Mouse (Mus musculus) T-helper 1 cell (primary cell): Measurements from ENCODE around the gene Olfr1124.
"Not testable (repeated sequence)": the region's sequence is repeated elsewhere in the genome, so short reads cannot be mapped to it uniquely, and the experiment has no call there.

ENCODE experiments used
- in situ Hi-C: fragments of 300-600 bp; cut with MboI, MseI; formaldehyde crosslinking; loops from one replicate; pipeline ENCODE4 v1.15.1; 2025; ENCODE audit warnings: high pct_unique_total_duplicates

The Olfr1124 gene

DNA sequence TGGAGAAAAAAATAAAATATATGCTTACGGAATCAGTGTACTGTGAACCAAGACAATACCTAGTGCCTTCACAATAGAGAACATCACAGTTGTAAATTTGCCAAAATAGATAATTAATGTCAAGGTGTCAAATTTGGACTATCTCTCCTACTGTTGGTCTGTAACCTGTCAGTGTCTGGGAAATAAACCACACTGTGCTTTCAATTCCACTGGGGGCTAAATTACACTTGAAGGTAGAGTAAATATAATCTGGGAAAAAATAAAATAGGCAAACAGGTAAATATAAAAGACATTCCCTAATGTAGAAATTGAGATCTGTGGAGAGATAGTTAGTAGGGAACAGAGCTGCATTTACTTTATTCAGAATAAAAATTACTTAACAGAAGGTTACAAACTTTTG lies at the start of gene Olfr1124:
Gene Olfr1124, plus strand, starts transcription at position 301 of the 400 bp plus-strand sequence.
- in situ Hi-C loops: no loop called here

DNA sequence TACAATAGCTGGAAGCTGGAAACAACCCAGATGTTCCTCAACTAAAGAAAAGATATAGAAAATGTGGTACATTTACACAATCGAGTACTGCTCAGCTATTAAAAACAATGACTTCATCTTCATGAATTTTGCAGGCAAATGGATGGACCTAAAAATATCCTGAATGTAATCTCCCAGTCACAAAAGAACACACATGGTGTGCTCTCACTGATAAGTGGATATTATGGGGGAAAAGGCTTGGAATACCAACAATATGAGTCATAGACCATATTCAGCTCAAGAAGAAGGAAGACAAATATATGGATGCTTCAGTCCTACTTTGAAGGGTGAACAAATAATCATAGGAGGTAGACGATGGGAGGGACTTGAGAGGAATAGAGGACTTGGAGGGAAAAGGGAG lies 46.1 kb upstream of the Olfr1124 start:
- in situ Hi-C loops: no loop called here

DNA sequence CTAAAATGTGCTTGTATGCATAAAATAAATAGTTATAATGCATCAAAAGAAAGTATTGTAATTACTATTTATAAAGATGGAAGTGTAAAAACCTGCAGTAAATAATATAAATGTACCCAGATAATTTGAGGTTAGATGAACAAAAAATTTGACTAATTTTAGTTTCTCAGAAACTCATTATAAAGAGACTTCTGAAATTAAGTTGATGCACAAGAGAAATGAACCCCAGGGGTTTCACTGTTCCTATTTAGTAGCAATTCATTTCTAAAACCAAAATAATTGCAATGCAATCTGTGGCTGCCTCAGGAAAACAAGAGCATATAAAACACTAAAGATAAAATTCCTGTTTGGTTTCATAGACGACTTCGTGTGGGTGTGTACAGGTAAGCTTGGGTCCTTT lies 44.5 kb upstream of the Olfr1124 start, which contains the start of gene Olfr1122:
Gene Olfr1122, plus strand, starts transcription at position 301 of the 400 bp plus-strand sequence.
- in situ Hi-C loops: no loop called here

DNA sequence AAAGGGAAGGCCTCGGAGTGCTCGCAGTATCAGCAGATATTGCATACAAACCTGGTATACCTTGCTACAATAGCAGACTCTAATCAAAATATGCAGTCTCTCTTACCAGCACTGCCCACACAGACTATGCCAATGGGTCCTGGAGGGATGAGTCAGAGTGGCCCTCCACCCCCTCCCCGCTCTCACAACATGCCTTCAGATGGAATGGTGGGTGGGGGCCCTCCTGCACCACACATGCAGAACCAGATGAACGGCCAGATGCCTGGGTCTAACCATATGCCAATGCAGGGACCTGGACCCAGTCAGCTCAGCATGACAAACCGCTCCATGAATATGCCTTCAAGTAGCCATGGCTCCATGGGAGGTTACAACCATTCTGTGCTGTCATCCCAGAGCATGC lies 36.5 kb upstream of the Olfr1124 start:
- in situ Hi-C loops: not testable (repeated sequence)

DNA sequence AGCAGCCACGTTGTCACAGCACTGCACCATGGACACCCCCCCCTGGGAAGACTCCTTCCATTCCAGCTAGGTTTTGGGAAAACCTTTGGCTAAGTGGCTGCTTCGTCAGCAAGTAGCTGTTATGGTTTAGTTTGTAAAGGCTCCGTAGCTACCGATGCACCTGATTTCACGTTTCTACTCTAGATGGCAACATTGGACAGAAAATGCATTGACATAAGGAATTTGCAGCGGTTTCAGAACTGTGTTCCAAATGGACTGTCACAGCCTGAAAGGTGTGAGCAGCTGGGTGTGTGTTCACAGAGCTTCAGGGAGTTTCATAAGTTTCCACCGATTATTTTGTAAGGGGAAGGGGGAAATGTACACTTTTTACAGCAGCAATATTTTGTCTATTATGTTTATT lies 35.4 kb upstream of the Olfr1124 start:
- in situ Hi-C loops: not testable (repeated sequence)

DNA sequence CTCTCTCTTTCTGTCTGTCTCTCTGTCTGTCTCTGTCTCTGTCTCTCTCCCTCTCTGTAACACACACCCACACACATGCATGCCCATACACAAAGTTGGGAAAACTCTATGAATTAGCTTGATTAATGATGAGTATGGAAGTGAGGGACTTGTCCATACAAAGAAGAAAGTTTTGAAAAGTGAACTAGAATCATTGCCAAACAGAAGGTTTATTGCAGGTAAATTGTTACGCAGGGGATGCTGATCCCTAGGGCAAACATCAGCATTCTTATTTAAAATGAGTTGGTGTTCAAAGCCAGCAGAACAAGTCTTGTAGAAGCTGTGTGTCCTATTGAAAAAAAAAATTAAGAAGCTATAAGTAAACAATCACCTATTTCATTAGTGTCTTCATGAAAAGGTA lies 13.7 kb upstream of the Olfr1124 start, which contains the start of gene Olfr1123:
Gene Olfr1123, plus strand, starts transcription at position 301 of the 400 bp plus-strand sequence.
- in situ Hi-C loops: no loop called here

- in situ Hi-C loops: no loop called here
Observed at GRCm38 (mm10) chr2:87437731-87438130, 7.7 kb downstream of the Olfr1124 start.

DNA sequence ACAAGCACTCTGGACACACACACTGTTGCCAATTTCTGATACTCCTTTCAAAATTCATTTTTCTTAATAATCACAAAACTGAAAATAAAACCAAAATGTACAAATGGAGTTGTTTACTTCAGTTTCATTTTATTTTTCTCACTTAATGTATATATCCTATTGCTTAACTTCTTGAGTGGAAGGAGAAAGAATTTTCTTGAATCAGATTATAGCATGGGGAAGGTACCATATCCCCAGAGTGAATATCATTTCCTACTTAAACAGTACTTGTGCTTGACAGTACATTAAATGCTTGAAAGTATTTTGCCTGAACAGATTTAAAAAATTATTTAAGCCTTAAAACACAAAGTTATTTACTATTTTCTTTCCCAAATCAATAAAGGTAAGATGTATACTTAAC lies 23.6 kb downstream of the Olfr1124 start, which contains the start of gene Olfr1126:
Gene Olfr1126, plus strand, starts transcription at position 301 of the 400 bp plus-strand sequence.
- in situ Hi-C loops: no loop called here

GRCm38 (mm10) chr2:87461769-87462168 lies 31.7 kb downstream of the Olfr1124 start:
- in situ Hi-C loops: no loop called here

GRCm38 (mm10) chr2:87480207-87480606 lies 50.1 kb downstream of the Olfr1124 start:
- in situ Hi-C loops: no loop called here

GRCm38 (mm10) chr2:87481158-87481557 lies 51.1 kb downstream of the Olfr1124 start:
- in situ Hi-C loops: no loop called here

- in situ Hi-C loops: no loop called here
Observed at GRCm38 (mm10) chr2:87482276-87482675, 52.2 kb downstream of the Olfr1124 start.
